Comparison of ENCODE assay signal across 8 mouse cellular contexts in the genomic region with DNA sequence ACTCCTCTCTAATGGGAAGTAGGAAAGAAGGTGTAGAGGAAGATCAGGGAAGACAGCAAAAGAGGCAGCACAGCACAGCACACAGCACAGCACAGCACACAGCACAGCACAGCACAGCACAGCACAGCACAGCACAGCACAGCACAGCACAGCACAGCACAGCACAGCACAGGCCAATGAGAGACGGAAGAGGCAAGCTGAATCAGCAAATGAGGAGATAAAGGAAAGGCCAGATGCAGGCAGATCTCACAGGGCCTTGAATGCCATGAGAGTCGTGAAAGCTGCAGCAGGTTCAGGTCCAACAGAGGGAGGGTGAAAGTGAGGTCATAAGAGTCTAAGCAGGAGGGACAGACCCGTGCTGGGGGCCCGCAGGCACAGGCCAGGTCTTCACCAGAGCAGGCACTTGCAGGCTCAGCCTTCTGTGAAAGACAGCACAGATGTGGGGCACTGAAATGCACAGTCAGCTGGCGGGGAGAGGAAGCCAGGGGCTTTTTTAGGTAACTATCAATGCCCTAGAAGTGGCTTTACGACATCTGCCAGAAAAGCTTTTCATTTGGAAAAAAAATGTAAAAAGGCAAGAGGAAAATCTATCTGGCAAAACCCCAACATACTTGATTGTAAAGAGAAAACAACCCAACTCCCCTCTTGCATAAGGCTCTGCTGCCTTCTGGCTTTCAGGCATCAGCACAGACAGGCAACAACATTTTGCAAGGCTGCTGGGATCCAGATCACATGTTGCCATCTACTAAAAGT.
A peak's percentile ranks its signal among the peaks of the same experiment; 100 is the strongest.
DNase-seq lines count a peak whose midpoint lies in the region; ATAC-seq and TF ChIP-seq lines count a peak whose summit lies in the region.
"Had no signal": no experiment of that assay in that cellular context is flagged by ENCODE, and none has a peak within 500 bp of the region (broad histone marks: within the 10 kb centered on the region; RNA-seq: fewer than 3 reads in every experiment).

No protein-coding gene starts in this region.

- WGBS in hindbrain, postnatal 0 days: 39% methylated on average over 6 of the region's 6 CpGs
- 64% methylated on average over 6 of the region's 6 CpGs for WGBS in hindbrain, embryonic 10.5 days
- WGBS in limb, embryonic 14.5 days: 22% methylated on average over 6 of the region's 6 CpGs

- TF ChIP-seq CTCF in hindbrain, postnatal 0 days (IDR thresholded peaks at IDR 0.05; ENCODE audit: low read depth): no peak
- TF ChIP-seq CTCF in CH12.LX (conservative IDR thresholded peaks at IDR 0.05 in 1 of 2, IDR thresholded peaks at IDR 0.05 in 1 of 2; ENCODE audit: low read depth in 2 of 2, low read length in 2 of 2): no peak

- dilution Hi-C loops in CH12.LX (cut with MboI; ENCODE audit: extremely low pct_ligation_motif_present, extremely low pct_unique_long_range_greater_than_20kb, low sequenced_read_pairs): no loop called here

- H3K4me2 ChIP-seq in hindbrain, postnatal 0 days (ENCODE audit: low read depth, low read length): no peak overlapping the region
- H3K4me2 ChIP-seq in CH12.LX (ENCODE audit: insufficient read depth, low read depth, poor library complexity, severe bottlenecking): peak overlapping the region; percentile 40
- no peak overlapping the region for H3K4me2 ChIP-seq in limb, embryonic 14.5 days (replicated peaks; ENCODE audit: low read depth, low read length, severe bottlenecking)
- H3K4me2 ChIP-seq: embryonic facial prominence, embryonic 15.5 days had no signal

- no peak for TF ChIP-seq POLR2A in CH12.LX (IDR thresholded peaks at IDR 0.05; ENCODE audit: low read depth, low read length)
- TF ChIP-seq POLR2A in limb, embryonic 14.5 days (IDR thresholded peaks at IDR 0.05; ENCODE audit: borderline replicate concordance, extremely low read depth, insufficient read depth, insufficient read length): no peak

- peak; percentile 25 for DNase-seq in hindbrain, postnatal 0 days (ENCODE audit: low spot score)
- DNase-seq in hindbrain, embryonic 10.5 days (ENCODE audit: low spot score): no peak
- DNase-seq in CH12.LX (ENCODE audit: extremely low read depth): peak; percentile 76
- peak; percentile 32 for DNase-seq in fibroblast of lung, adult 2 months (ENCODE audit: low read depth)
- peak; percentile 86 for DNase-seq in limb, embryonic 14.5 days (ENCODE audit: low spot score)
- no peak for DNase-seq in urinary bladder, adult 2 months (ENCODE audit: low spot score)
- no peak for DNase-seq in cerebellum, postnatal 4 days (ENCODE audit: low spot score in 2 of 2)

- no peak for ATAC-seq in hindbrain, postnatal 0 days
- ATAC-seq in limb, embryonic 14.5 days (ENCODE audit: low FRiP score, low read depth): peak; percentile 67; the same call in 1 of the 2 replicates

- TF ChIP-seq EP300 in CH12.LX (IDR thresholded peaks at IDR 0.05; ENCODE audit: low read length): peak; percentile 36; the same call in 1 of the 2 replicates

- H3K27me3 ChIP-seq in hindbrain, postnatal 0 days (ENCODE audit: insufficient read depth, low read length): no peaks in the 10 kb centered on the region
- H3K27me3 ChIP-seq in hindbrain, embryonic 10.5 days (ENCODE audit: insufficient read depth, poor library complexity, severe bottlenecking): no peaks in the 10 kb centered on the region
- no peaks in the 10 kb centered on the region for H3K27me3 ChIP-seq in CH12.LX (replicated peaks)
- H3K27me3 ChIP-seq in limb, embryonic 14.5 days (ENCODE audit: control insufficient read depth, insufficient read depth, low read length): no peaks in the 10 kb centered on the region
- H3K27me3 ChIP-seq: embryonic facial prominence, embryonic 15.5 days had no signal

- H3K4me3 ChIP-seq in hindbrain, postnatal 0 days (ENCODE audit: low read length): no peak overlapping the region
- H3K4me3 ChIP-seq in hindbrain, embryonic 10.5 days: no peak overlapping the region
- H3K4me3 ChIP-seq in CH12.LX (replicated peaks in 1 of 3; ENCODE audit: low read depth in 2 of 3, low read length in 2 of 3, poor library complexity in 1 of 3): peak overlapping the region in 1 of 3 experiments; percentile 35
- no peak overlapping the region for H3K4me3 ChIP-seq in limb, embryonic 14.5 days (replicated peaks; ENCODE audit: low read length)
- H3K4me3 ChIP-seq: embryonic facial prominence, embryonic 15.5 days had no signal

- H3K27ac ChIP-seq in hindbrain, postnatal 0 days: no peak overlapping the region
- no peak overlapping the region for H3K27ac ChIP-seq in hindbrain, embryonic 10.5 days
- H3K27ac ChIP-seq in CH12.LX (ENCODE audit: insufficient read depth, low read depth): no peak overlapping the region
- H3K27ac ChIP-seq in limb, embryonic 14.5 days (replicated peaks; ENCODE audit: low read depth, low read length): peak overlapping the region; percentile 40
- H3K27ac ChIP-seq: embryonic facial prominence, embryonic 15.5 days had no signal

- no peak overlapping the region for H3K9ac ChIP-seq in hindbrain, postnatal 0 days (replicated peaks; ENCODE audit: low read length)
- no peak overlapping the region for H3K9ac ChIP-seq in CH12.LX (ENCODE audit: insufficient read depth, low read depth)
- no peak overlapping the region for H3K9ac ChIP-seq in limb, embryonic 14.5 days (ENCODE audit: low read depth, low read length, severe bottlenecking)
- H3K9ac ChIP-seq: embryonic facial prominence, embryonic 15.5 days had no signal

- H3K79me2 ChIP-seq in CH12.LX (replicated peaks; ENCODE audit: control insufficient read depth, extremely low read depth, insufficient read depth, poor library complexity, severe bottlenecking): no peaks in the 10 kb centered on the region

- no peaks in the 10 kb centered on the region for H3K4me1 ChIP-seq in hindbrain, postnatal 0 days (ENCODE audit: insufficient read depth, low read length)
- H3K4me1 ChIP-seq in hindbrain, embryonic 10.5 days (replicated peaks): peaks cover 11% of the 10 kb centered on the region
- peaks cover 26 to 55% of the 10 kb centered on the region in 2 experiments for H3K4me1 ChIP-seq in CH12.LX (ENCODE audit: control insufficient read depth in 1 of 2, insufficient read depth in 2 of 2)
- peaks cover 15% of the 10 kb centered on the region; the same call in 1 of the 2 replicates for H3K4me1 ChIP-seq in limb, embryonic 14.5 days (ENCODE audit: control insufficient read depth, insufficient read depth, low read length)
- H3K4me1 ChIP-seq: embryonic facial prominence, embryonic 15.5 days had no signal

- no peaks in the 10 kb centered on the region for H3K9me3 ChIP-seq in hindbrain, postnatal 0 days (ENCODE audit: low read length)
- H3K9me3 ChIP-seq in hindbrain, embryonic 10.5 days: no peaks in the 10 kb centered on the region
- H3K9me3 ChIP-seq in CH12.LX (replicated peaks; ENCODE audit: low read length): no peaks in the 10 kb centered on the region
- no peaks in the 10 kb centered on the region for H3K9me3 ChIP-seq in limb, embryonic 14.5 days (ENCODE audit: control insufficient read depth, low read length)
- H3K9me3 ChIP-seq: embryonic facial prominence, embryonic 15.5 days had no signal

- no peak; the same call in 1 of the 2 replicates for TF ChIP-seq RAD21 in CH12.LX (IDR thresholded peaks at IDR 0.05; ENCODE audit: low read depth, low read length)

- no peaks in the 10 kb centered on the region for H3K36me3 ChIP-seq in hindbrain, postnatal 0 days (ENCODE audit: insufficient read depth, low read length)
- no peaks in the 10 kb centered on the region for H3K36me3 ChIP-seq in hindbrain, embryonic 10.5 days
- no peaks in the 10 kb centered on the region for H3K36me3 ChIP-seq in CH12.LX (replicated peaks in 1 of 2; ENCODE audit: control insufficient read depth in 1 of 2, insufficient read depth in 1 of 2, low read length in 1 of 2)
- no peaks in the 10 kb centered on the region for H3K36me3 ChIP-seq in limb, embryonic 14.5 days (ENCODE audit: control insufficient read depth, insufficient read depth, low read length)
- H3K36me3 ChIP-seq: embryonic facial prominence, embryonic 15.5 days had no signal

- in situ Hi-C loops in CH12.LX (cut with MboI; ENCODE audit: low pct_ligation_motif_present, low pct_unique_long_range_greater_than_20kb, low sequenced_read_pairs): no loop called here

TF ChIP-seq in CH12.LX, 34 proteins besides CTCF, POLR2A, EP300 and RAD21 (continues in another document):
- no peak for TF ChIP-seq KAT2A (IDR thresholded peaks at IDR 0.05; ENCODE audit: insufficient replicate concordance, low read length)
- no peak for TF ChIP-seq RCOR1 (conservative IDR thresholded peaks at IDR 0.05; ENCODE audit: low read depth, low read length)
- TF ChIP-seq IRF4 (IDR thresholded peaks at IDR 0.05; ENCODE audit: low read depth, low read length): peak; percentile 55; the same call in 1 of the 2 replicates
- no peak for TF ChIP-seq MAZ (IDR thresholded peaks at IDR 0.05; ENCODE audit: low read depth, low read length)
- no peak for TF ChIP-seq ZC3H11A (IDR thresholded peaks at IDR 0.05; ENCODE audit: low read depth, low read length)
- no peak for TF ChIP-seq ZMIZ1 (IDR thresholded peaks at IDR 0.05; ENCODE audit: low read depth, low read length)
- TF ChIP-seq POLR2AphosphoS2 (IDR thresholded peaks at IDR 0.05; ENCODE audit: low read depth, low read length): no peak
- no peak for TF ChIP-seq HCFC1 (IDR thresholded peaks at IDR 0.05; ENCODE audit: low read depth, low read length)
- TF ChIP-seq MEF2A (IDR thresholded peaks at IDR 0.05; ENCODE audit: borderline replicate concordance, low read depth, low read length): peak; percentile 79; the same call in 1 of the 2 replicates
- TF ChIP-seq MAX (IDR thresholded peaks at IDR 0.05; ENCODE audit: low read length): no peak
- TF ChIP-seq TCF12 (IDR thresholded peaks at IDR 0.05; ENCODE audit: low read depth, low read length): peak; percentile 40; the same call in 1 of the 2 replicates
- no peak for TF ChIP-seq NRF1 (IDR thresholded peaks at IDR 0.05; ENCODE audit: low read depth, low read length)
- TF ChIP-seq TBP (conservative IDR thresholded peaks at IDR 0.05; ENCODE audit: low read depth, low read length): no peak
- peak; percentile 90 for TF ChIP-seq BHLHE40 (IDR thresholded peaks at IDR 0.05; ENCODE audit: low read depth, low read length)
- TF ChIP-seq E2F4 (IDR thresholded peaks at IDR 0.05; ENCODE audit: insufficient replicate concordance, low read depth, low read length): no peak
- no peak for TF ChIP-seq PAX5 (IDR thresholded peaks at IDR 0.05; ENCODE audit: low read length)
- TF ChIP-seq CHD1 (IDR thresholded peaks at IDR 0.05; ENCODE audit: low read depth, low read length): 0 out of 2 replicates have a peak, but pooled peaks have one; percentile 46
- TF ChIP-seq JUND (conservative IDR thresholded peaks at IDR 0.05; ENCODE audit: low read depth, low read length): no peak
- TF ChIP-seq ZKSCAN1 (IDR thresholded peaks at IDR 0.05; ENCODE audit: borderline replicate concordance, low read depth, low read length): no peak
- no peak for TF ChIP-seq CHD2 (IDR thresholded peaks at IDR 0.05; ENCODE audit: low read length)
- TF ChIP-seq MXI1 (IDR thresholded peaks at IDR 0.05; ENCODE audit: low read depth, low read length): no peak
- no peak for TF ChIP-seq ZNF384 (IDR thresholded peaks at IDR 0.05; ENCODE audit: low read depth, low read length)
- TF ChIP-seq ETS1 (conservative IDR thresholded peaks at IDR 0.05; ENCODE audit: low read depth, low read length): peak; percentile 92

Comparison
In these comparisons a context has a peak if more than half of its experiments do, and no peak if none do; other contexts are left out.
1. DNase-seq: peak in hindbrain, postnatal 0 days (single experiment), CH12.LX (single experiment), fibroblast of lung, adult 2 months (single experiment) and limb, embryonic 14.5 days (single experiment); none in hindbrain, embryonic 10.5 days (single experiment), urinary bladder, adult 2 months (single experiment) and cerebellum, postnatal 4 days (0 of 2).